Mouse (Mus musculus): Measurements from ENCODE around the gene Iqcf3. TPM values are rescaled to one million over a fixed set of nuclear protein-coding genes. Genes with fewer than 3 reads are reported as not detected.

Iqcf3 gene
- polyA plus RNA-seq, 1 experiment from 2014 or later: not detected

DNA sequence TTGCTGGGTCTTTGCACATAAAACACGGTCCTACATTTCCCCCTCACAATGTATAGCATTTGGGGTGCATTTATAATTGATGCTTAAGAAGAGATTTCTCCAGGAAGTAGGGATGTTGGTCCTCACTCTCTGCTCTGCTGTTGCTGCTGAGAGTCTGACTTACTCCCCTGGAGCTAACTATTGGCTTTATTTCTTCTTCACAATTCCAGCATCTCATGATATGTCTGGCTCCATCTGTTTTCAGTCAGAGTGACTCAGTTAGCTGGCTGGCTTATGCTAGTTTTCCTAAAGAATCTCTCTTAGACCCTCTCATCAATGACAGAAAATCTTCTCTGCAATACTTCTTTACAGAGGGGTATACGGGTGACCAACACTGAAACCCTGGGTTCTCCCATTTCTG lies 14.7 kb upstream of the Iqcf3 start:
- no peaks in the 10 kb centered on the region for H3K9me3 ChIP-seq (ENCODE audit: control insufficient read depth, low read length)
- H3K9ac ChIP-seq (ENCODE audit: low read depth, low read length): no peak overlapping the region
- H3K4me2 ChIP-seq (replicated peaks; ENCODE audit: low read depth, low read length): no peak overlapping the region
- H3K4me3 ChIP-seq (ENCODE audit: low read depth, low read length): no peak overlapping the region
- ATAC-seq (ENCODE audit: low FRiP score): no peak
- 90% methylated on average over 2 of the region's 2 CpGs for WGBS
- H3K27ac ChIP-seq (ENCODE audit: low read depth, low read length): no peak overlapping the region
- no peaks in the 10 kb centered on the region for H3K36me3 ChIP-seq (ENCODE audit: control insufficient read depth, insufficient read depth, low read length)
- no peak for DNase-seq (ENCODE audit: low spot score)
- no peaks in the 10 kb centered on the region for H3K27me3 ChIP-seq (ENCODE audit: control insufficient read depth, insufficient read depth, low read length)
- H3K4me1 ChIP-seq (replicated peaks; ENCODE audit: control insufficient read depth, insufficient read depth, low read length): no peaks in the 10 kb centered on the region

DNA sequence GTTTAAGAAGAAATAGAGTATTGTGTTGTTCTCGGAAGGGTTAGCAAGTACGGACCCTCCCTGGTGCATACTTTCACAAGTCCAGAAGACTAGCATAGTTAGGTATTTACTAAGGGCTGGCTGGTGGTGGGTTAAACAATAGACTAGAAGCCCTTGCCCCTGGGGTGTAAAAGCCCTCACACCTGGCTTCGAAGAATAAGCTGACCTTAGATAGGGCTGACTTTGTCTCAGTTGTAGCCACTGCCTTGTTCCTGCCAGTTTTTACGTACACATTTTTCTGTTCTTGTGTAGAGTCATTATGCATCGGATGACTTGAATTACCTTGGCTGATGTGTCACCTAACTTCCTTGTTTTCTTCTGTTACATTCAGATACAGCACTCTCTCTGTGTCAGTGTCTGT lies 11.9 kb upstream of the Iqcf3 start:
- Histone ChIP-seq H3K27ac (ENCODE audit: low read depth, low read length) (no peak overlapping the region), H3K9ac (ENCODE audit: low read depth, low read length) (no peak overlapping the region), H3K9me3 (ENCODE audit: control insufficient read depth, low read length) (no peaks in the 10 kb centered on the region), H3K36me3 (ENCODE audit: control insufficient read depth, insufficient read depth, low read length) (no peaks in the 10 kb centered on the region), H3K4me1 (replicated peaks; ENCODE audit: control insufficient read depth, insufficient read depth, low read length) (no peaks in the 10 kb centered on the region), H3K4me2 (replicated peaks; ENCODE audit: low read depth, low read length) (no peak overlapping the region), H3K4me3 (ENCODE audit: low read depth, low read length) (no peak overlapping the region), H3K27me3 (ENCODE audit: control insufficient read depth, insufficient read depth, low read length) (no peaks in the 10 kb centered on the region)
- WGBS: 93% methylated on average over 5 of the region's 5 CpGs
- ATAC-seq (ENCODE audit: low FRiP score): no peak
- DNase-seq (ENCODE audit: low spot score): no peak

DNA sequence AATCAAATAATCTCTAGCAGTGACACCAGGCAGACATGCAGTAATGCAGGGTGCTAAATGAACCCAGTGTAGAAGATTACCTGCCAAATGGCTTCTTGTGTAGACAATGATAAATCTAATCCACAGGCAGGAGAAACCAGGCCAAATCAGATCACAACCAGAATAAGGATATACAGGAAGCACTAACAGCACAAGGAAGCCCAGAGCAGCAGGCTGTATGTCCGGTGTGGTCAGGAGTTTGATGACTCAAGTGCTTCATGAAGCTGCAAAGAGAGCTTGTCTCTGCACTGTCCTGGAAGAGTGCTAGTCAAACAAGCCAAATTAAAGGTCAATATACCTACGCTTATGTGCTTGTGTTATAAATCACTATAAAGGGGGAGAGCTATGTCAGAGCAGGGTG lies 10.8 kb upstream of the Iqcf3 start:
- ATAC-seq (ENCODE audit: low FRiP score): no peak
- H3K4me1 ChIP-seq (replicated peaks; ENCODE audit: control insufficient read depth, insufficient read depth, low read length): no peaks in the 10 kb centered on the region
- no peaks in the 10 kb centered on the region for H3K27me3 ChIP-seq (ENCODE audit: control insufficient read depth, insufficient read depth, low read length)
- H3K9ac ChIP-seq (ENCODE audit: low read depth, low read length): no peak overlapping the region
- no peaks in the 10 kb centered on the region for H3K9me3 ChIP-seq (ENCODE audit: control insufficient read depth, low read length)
- H3K27ac ChIP-seq (ENCODE audit: low read depth, low read length): no peak overlapping the region
- 98% methylated on average over 2 of the region's 2 CpGs for WGBS
- H3K4me3 ChIP-seq (ENCODE audit: low read depth, low read length): no peak overlapping the region
- no peak overlapping the region for H3K4me2 ChIP-seq (replicated peaks; ENCODE audit: low read depth, low read length)
- H3K36me3 ChIP-seq (ENCODE audit: control insufficient read depth, insufficient read depth, low read length): no peaks in the 10 kb centered on the region
- DNase-seq (ENCODE audit: low spot score): no peak

DNA sequence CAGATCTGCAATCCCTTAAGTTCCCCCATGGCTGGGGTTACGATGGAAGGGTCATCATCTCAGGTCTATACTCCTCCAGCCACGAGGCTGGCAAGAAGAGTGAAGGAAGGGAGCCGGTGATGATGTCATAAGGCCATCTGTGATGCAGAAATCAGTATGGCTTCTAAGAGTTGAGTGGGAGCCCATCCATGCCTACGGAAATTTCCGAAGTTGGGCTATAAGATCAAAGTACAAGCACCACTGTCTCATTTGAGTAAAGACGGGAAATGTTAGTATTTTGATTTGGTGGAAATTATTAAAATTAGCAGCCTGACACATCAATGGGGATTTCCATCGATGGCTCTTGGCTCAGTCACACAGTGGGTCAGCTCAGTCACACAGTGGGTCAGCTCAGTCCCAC lies 9.5 kb upstream of the Iqcf3 start, which contains the start of gene Iqcf4:
Gene Iqcf4, minus strand, starts transcription at position 101 of the 400 bp plus-strand sequence.
- no peak within 1 kb of the TSS for H3K27ac ChIP-seq (ENCODE audit: low read depth, low read length)
- no peaks in the 10 kb centered on the region for H3K27me3 ChIP-seq (ENCODE audit: control insufficient read depth, insufficient read depth, low read length)
- H3K9me3 ChIP-seq (ENCODE audit: control insufficient read depth, low read length): no peaks in the 10 kb centered on the region
- WGBS: 90% methylated on average over 7 of the region's 7 CpGs
- no peak within 1 kb of the TSS for H3K9ac ChIP-seq (ENCODE audit: low read depth, low read length)
- no peaks in the 10 kb centered on the region for H3K36me3 ChIP-seq (ENCODE audit: control insufficient read depth, insufficient read depth, low read length)
- no peak within 1 kb of the TSS for H3K4me3 ChIP-seq (ENCODE audit: low read depth, low read length)
- ATAC-seq (ENCODE audit: low FRiP score) (no peak), DNase-seq (ENCODE audit: low spot score) (no peak)
- no peaks in the 10 kb centered on the region for H3K4me1 ChIP-seq (replicated peaks; ENCODE audit: control insufficient read depth, insufficient read depth, low read length)
- no peak within 1 kb of the TSS for H3K4me2 ChIP-seq (replicated peaks; ENCODE audit: low read depth, low read length)

DNA sequence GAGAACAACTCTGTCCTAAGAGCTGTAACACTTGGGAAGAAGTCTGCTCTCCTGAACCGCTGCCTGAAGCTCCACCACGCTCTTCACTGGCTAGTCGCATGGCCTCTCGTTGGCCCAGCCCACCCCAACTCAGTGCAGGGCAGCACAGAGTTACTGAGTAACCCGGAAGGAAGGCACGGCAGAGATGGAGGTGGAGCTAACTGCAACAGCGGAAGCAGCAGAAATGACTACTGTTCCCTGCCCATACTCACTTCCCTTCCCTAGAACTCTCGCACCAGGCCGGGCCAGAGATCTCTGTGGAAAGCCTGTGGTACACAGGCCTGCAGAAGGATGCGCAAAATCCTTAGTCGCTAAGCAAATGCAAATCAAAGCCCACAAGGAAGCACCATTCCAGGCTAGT lies 5.0 kb upstream of the Iqcf3 start:
- WGBS: 61% methylated on average over 11 of the region's 11 CpGs
- no peaks in the 10 kb centered on the region for H3K9me3 ChIP-seq (ENCODE audit: control insufficient read depth, low read length)
- ATAC-seq (ENCODE audit: low FRiP score): no peak

DNA sequence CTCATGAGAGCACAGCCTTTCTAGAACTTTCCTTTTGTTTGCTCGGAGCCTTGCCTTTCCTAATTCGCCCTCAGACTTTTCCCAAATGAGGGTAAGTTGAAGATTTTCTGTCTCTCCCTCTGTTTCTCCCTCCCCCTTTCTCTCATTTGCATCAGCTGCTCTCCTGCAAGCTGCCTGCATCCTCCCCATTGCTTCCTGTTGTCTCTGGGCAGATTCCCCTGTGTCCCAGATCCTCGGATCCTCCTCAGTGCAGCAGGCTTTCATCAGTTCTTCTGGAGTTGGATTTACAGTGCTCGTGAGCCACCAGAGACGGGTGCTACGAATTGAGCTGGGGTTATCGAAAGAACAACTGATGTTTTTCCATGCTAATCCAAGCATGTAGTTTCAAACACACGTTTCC lies 2.6 kb upstream of the Iqcf3 start:
- Histone ChIP-seq H3K36me3 (ENCODE audit: control insufficient read depth, insufficient read depth, low read length) (no peaks in the 10 kb centered on the region), H3K4me2 (replicated peaks; ENCODE audit: low read depth, low read length) (no peak overlapping the region), H3K4me3 (ENCODE audit: low read depth, low read length) (no peak overlapping the region), H3K27ac (ENCODE audit: low read depth, low read length) (no peak overlapping the region), H3K27me3 (ENCODE audit: control insufficient read depth, insufficient read depth, low read length) (no peaks in the 10 kb centered on the region), H3K4me1 (replicated peaks; ENCODE audit: control insufficient read depth, insufficient read depth, low read length) (no peaks in the 10 kb centered on the region), H3K9ac (ENCODE audit: low read depth, low read length) (no peak overlapping the region), H3K9me3 (ENCODE audit: control insufficient read depth, low read length) (no peaks in the 10 kb centered on the region)
- DNase-seq (ENCODE audit: low spot score) (no peak), ATAC-seq (ENCODE audit: low FRiP score) (no peak)
- 83% methylated on average over 8 of the region's 8 CpGs for WGBS

More for the DNA sequence above, 5.0 kb upstream of the Iqcf3 start:
- Histone ChIP-seq H3K27me3 (ENCODE audit: control insufficient read depth, insufficient read depth, low read length) (no peaks in the 10 kb centered on the region), H3K27ac (ENCODE audit: low read depth, low read length) (no peak overlapping the region), H3K9ac (ENCODE audit: low read depth, low read length) (no peak overlapping the region), H3K36me3 (ENCODE audit: control insufficient read depth, insufficient read depth, low read length) (no peaks in the 10 kb centered on the region), H3K4me3 (ENCODE audit: low read depth, low read length) (no peak overlapping the region), H3K4me1 (replicated peaks; ENCODE audit: control insufficient read depth, insufficient read depth, low read length) (no peaks in the 10 kb centered on the region), H3K4me2 (replicated peaks; ENCODE audit: low read depth, low read length) (no peak overlapping the region)
- DNase-seq (ENCODE audit: low spot score): no peak

DNA sequence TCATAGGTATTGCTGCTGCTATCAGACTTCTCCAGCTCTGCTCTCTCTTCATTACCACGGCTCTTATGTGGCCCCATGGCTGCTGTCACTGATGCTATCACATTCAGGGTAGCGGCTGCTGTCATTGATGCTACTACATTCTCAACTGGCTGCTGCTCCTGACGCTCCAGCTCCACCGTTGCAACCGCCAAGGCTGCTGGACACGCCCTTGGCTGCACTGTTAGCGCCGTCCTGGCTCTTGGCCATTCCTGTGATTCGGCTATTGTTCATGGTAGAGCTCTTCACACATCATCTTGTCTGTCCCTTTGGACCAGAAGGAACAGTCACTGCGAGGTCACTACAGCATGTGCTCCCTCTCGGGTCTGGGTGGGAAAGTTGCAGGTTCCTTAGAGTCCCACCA lies 860 bp upstream of the Iqcf3 start:
- Histone ChIP-seq H3K27me3 (ENCODE audit: control insufficient read depth, insufficient read depth, low read length) (no peaks in the 10 kb centered on the region), H3K4me3 (ENCODE audit: low read depth, low read length) (no peak overlapping the region), H3K27ac (ENCODE audit: low read depth, low read length) (no peak overlapping the region), H3K4me2 (replicated peaks; ENCODE audit: low read depth, low read length) (no peak overlapping the region), H3K9ac (ENCODE audit: low read depth, low read length) (no peak overlapping the region), H3K36me3 (ENCODE audit: control insufficient read depth, insufficient read depth, low read length) (no peaks in the 10 kb centered on the region), H3K9me3 (ENCODE audit: control insufficient read depth, low read length) (no peaks in the 10 kb centered on the region), H3K4me1 (replicated peaks; ENCODE audit: control insufficient read depth, insufficient read depth, low read length) (no peaks in the 10 kb centered on the region)
- ATAC-seq (ENCODE audit: low FRiP score) (no peak), DNase-seq (ENCODE audit: low spot score) (no peak)
- WGBS: 92% methylated on average over 11 of the region's 11 CpGs

DNA sequence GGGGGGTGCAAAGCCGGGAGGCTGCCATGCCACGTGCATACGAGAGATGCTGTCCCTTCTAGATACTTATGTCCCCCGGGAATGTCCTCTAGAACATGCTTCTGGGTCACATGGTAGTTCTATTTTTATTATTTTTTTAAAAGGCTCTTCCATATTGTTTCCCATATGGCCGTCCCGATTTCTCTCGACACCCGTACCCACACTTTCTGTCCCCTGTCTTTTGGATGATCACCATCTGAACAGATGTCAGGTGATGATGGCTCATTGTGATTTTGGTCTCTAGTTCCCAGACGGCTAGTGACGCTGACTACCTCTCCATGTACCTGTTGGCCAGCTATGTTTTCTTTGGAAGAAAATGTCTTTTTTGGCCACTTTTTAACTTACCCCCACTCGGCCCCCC lies 26.5 kb downstream of the Iqcf3 start:
- H3K9me3 ChIP-seq (ENCODE audit: control insufficient read depth, low read length): no peaks in the 10 kb centered on the region
- no peaks in the 10 kb centered on the region for H3K36me3 ChIP-seq (ENCODE audit: control insufficient read depth, insufficient read depth, low read length)
- no peaks in the 10 kb centered on the region for H3K27me3 ChIP-seq (ENCODE audit: control insufficient read depth, insufficient read depth, low read length)
- 92% methylated on average over 11 of the region's 11 CpGs for WGBS
- H3K4me2 ChIP-seq (replicated peaks; ENCODE audit: low read depth, low read length): no peak overlapping the region
- H3K9ac ChIP-seq (ENCODE audit: low read depth, low read length): no peak overlapping the region
- no peak overlapping the region for H3K27ac ChIP-seq (ENCODE audit: low read depth, low read length)
- H3K4me1 ChIP-seq (replicated peaks; ENCODE audit: control insufficient read depth, insufficient read depth, low read length): no peaks in the 10 kb centered on the region
- H3K4me3 ChIP-seq (ENCODE audit: low read depth, low read length): no peak overlapping the region
- DNase-seq (ENCODE audit: low spot score) (no peak), ATAC-seq (ENCODE audit: low FRiP score) (no peak)

DNA sequence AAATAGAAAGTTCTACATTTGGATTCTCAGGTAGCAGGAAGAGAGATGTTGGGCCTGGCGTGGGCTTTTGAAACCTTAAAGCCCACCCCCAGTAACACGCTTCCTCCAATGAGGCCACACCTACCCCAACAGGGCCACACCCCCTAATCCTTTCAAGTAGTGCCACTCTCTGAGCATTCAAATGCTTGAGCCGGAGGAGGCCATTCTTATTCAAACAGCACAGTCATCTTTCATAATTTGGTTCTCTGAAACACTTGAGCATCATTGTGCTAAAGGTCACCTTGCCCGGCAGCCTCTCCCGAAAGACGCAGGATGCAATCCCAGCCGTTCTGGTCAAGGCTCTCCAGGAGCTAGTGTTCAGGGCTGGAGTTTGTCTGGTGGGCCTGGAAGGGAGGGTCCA lies 27.1 kb downstream of the Iqcf3 start:
- no peak for ATAC-seq (ENCODE audit: low FRiP score)

More for the DNA sequence above, 27.1 kb downstream of the Iqcf3 start:
- H3K9me3 ChIP-seq (ENCODE audit: control insufficient read depth, low read length): no peaks in the 10 kb centered on the region
- H3K36me3 ChIP-seq (ENCODE audit: control insufficient read depth, insufficient read depth, low read length): no peaks in the 10 kb centered on the region
- H3K4me2 ChIP-seq (replicated peaks; ENCODE audit: low read depth, low read length): no peak overlapping the region
- H3K4me1 ChIP-seq (replicated peaks; ENCODE audit: control insufficient read depth, insufficient read depth, low read length): no peaks in the 10 kb centered on the region
- no peak overlapping the region for H3K27ac ChIP-seq (ENCODE audit: low read depth, low read length)
- DNase-seq (ENCODE audit: low spot score): no peak
- H3K4me3 ChIP-seq (ENCODE audit: low read depth, low read length): no peak overlapping the region
- WGBS: 91% methylated on average over 7 of the region's 7 CpGs
- H3K27me3 ChIP-seq (ENCODE audit: control insufficient read depth, insufficient read depth, low read length): no peaks in the 10 kb centered on the region
- no peak overlapping the region for H3K9ac ChIP-seq (ENCODE audit: low read depth, low read length)

All from hindbrain, embryonic 11.5 days (tissue).